Mouse (Mus musculus): ENCODE results near the gene Vwce. TPM values are rescaled to one million over a fixed set of nuclear protein-coding genes. Genes with fewer than 3 reads are reported as not detected.
A peak's percentile ranks its signal among the peaks of the same experiment; 100 is the strongest.

The Vwce gene
- polyA plus RNA-seq, 1 experiment from 2014 or later, result 7.6 TPM

DNA sequence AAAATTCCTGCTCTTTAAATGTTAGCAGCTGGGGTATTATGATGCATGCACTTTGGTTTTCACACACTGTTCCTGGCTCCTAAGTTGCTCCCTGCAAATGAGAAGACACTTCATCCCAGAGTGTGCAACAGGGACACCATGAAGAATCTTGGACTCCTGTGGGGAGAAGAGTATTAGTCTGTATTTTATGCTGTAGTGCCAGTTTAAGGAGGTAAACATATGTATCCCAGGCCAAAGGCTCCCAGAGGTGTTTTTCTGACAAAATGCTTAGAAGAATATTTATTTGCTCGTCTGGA lies 44.7 kb downstream of the Vwce start:
- ATAC-seq, result no peak
- no peaks in the 10 kb centered on the region for H3K9me3 ChIP-seq (replicated peaks)
- no peak overlapping the region for H3K4me3 ChIP-seq
- 70% methylated on average over 1 of the region's 1 CpGs for WGBS (ENCODE audit: insufficient replicate concordance)
- H3K36me3 ChIP-seq, result no peaks in the 10 kb centered on the region
- peaks cover 11% of the 10 kb centered on the region for H3K4me1 ChIP-seq
- no peak overlapping the region for H3K4me2 ChIP-seq
- no peak overlapping the region for H3K9ac ChIP-seq
- peaks cover 15% of the 10 kb centered on the region for H3K27me3 ChIP-seq (replicated peaks)
- no peak overlapping the region for H3K27ac ChIP-seq

DNA sequence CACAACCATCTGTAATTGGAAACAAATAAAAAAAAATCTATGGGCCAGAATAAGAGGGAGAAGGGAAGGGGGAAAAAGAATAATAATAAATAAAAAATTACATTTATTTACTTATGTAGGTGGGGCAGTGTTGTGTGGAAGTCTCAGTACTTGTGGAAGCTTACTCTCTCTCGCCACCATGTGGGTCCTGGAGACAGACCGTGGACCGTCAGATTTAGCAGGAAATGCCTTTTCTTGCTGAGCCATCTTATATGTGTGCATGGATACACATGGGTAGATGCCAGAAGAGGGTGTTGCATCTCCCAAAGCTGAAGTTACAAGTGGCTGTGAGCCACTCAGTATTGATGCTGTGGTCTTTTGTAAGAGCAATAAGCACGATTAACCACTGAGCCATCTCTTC lies 47.6 kb downstream of the Vwce start:
- Histone ChIP-seq H3K4me3 (no peak overlapping the region), H3K4me1 (peaks cover 24% of the 10 kb centered on the region), H3K27ac (no peak overlapping the region), H3K9me3 (replicated peaks) (no peaks in the 10 kb centered on the region), H3K4me2 (no peak overlapping the region), H3K9ac (no peak overlapping the region), H3K27me3 (replicated peaks) (peaks cover 11% of the 10 kb centered on the region), H3K36me3 (no peaks in the 10 kb centered on the region)
- no peak for ATAC-seq
- WGBS (ENCODE audit: insufficient replicate concordance), result 57% methylated on average over 4 of the region's 4 CpGs

DNA sequence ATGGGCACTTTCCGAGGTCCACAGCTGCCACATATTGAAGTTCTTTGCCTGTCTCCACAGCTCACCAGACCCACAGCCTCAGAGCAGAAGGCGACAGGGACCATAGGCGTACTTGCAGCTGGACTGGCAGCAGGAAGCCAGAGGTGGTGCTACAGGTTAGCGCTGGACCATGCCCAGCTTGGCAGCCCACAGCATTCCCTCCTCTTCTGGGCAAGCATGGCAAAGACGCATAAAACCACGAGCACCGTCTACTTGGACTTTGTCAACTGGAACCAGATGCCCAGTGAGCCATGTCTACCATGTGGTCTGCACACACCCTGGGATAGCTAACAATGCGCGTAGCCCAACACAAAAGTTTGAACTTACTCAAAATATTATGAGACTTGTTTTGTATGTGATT lies 51.1 kb downstream of the Vwce start:
- no peak overlapping the region for H3K4me3 ChIP-seq
- no peak overlapping the region for H3K27ac ChIP-seq
- whole genome bisulfite sequencing (ENCODE audit: insufficient replicate concordance), result 81% methylated on average over 9 of the region's 9 CpGs
- peaks cover 30% of the 10 kb centered on the region for H3K4me1 ChIP-seq
- H3K27me3 ChIP-seq (replicated peaks), result peaks cover 6% of the 10 kb centered on the region; the same call in 1 of the 2 replicates
- H3K9ac ChIP-seq, result no peak overlapping the region
- no peaks in the 10 kb centered on the region for H3K36me3 ChIP-seq
- no peak overlapping the region for H3K4me2 ChIP-seq
- ATAC-seq, result no peak
- H3K9me3 ChIP-seq (replicated peaks), result no peaks in the 10 kb centered on the region

GRCm38 (mm10) chr19:10685727-10686126 lies 51.7 kb downstream of the Vwce start:
- WGBS (ENCODE audit: insufficient replicate concordance), result 65% methylated on average over 2 of the region's 2 CpGs
- no peak overlapping the region for H3K9ac ChIP-seq

GRCm38 (mm10) chr19:10688537-10689352 lies 54.7 kb downstream of the Vwce start, which contains the start of gene Vps37c:
TSS of gene Vps37c (plus strand) at chr19:10688735.
- H3K4me3 ChIP-seq, result peak within 1 kb of the TSS; percentile 79
- peak; percentile 90 for ATAC-seq
- H3K4me2 ChIP-seq, result peak within 1 kb of the TSS; percentile 82
- peak within 1 kb of the TSS; percentile 88 for H3K9ac ChIP-seq
- peak within 1 kb of the TSS; percentile 95 for H3K27ac ChIP-seq
- H3K27me3 ChIP-seq (replicated peaks), result peaks cover 6% of the 10 kb centered on the region; the same call in 1 of the 2 replicates
- WGBS (ENCODE audit: insufficient replicate concordance), result under 1% methylated on average over 70 of the region's 74 CpGs
- no peaks in the 10 kb centered on the region for H3K9me3 ChIP-seq (replicated peaks)
- H3K4me1 ChIP-seq, result peaks cover 63% of the 10 kb centered on the region
- peaks cover 3% of the 10 kb centered on the region; the same call in 1 of the 2 replicates for H3K36me3 ChIP-seq

More at GRCm38 (mm10) chr19:10685727-10686126, 51.7 kb downstream of the Vwce start:
- Histone ChIP-seq H3K4me3 (no peak overlapping the region), H3K4me2 (no peak overlapping the region), H3K9me3 (replicated peaks) (no peaks in the 10 kb centered on the region), H3K27ac (peak overlapping the region; percentile 42; the same call in 1 of the 2 replicates), H3K4me1 (peaks cover 37% of the 10 kb centered on the region), H3K27me3 (replicated peaks) (peaks cover 6% of the 10 kb centered on the region; the same call in 1 of the 2 replicates), H3K36me3 (no peaks in the 10 kb centered on the region)
- ATAC-seq, result no peak

DNA sequence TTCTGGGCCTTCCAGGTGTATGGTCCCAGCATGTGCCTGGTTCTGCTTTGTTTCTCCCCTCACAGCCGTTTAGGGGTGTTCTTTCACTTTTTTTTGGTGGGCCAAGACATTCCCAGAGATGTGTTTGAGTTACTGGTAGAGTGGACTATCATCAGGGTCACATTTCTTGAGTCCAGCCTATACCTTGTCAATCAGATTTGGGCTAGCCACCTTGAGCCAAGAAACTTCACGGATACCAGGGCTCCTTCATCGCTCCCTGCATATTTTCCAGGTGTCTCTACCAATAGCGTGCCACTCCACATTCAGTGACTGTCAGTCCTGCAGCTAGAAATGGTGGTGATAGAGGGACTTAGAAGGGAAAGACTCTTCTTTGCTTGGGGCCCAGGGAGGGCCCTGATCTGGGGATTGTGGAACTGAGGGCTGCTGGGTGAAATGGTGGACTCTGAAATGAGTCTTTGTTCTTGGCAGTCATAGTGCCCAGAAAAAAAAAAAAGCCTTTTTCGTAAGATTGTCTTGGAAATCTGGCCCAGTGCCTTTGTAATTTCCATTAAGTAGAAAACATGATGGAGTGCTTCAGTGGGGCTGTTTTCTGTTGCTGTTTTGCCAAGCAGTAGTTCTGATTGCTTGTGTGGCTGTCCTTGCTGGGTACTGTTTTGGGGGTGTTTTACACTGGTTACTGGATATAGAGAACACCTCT lies 55.6 kb downstream of the Vwce start:
- Histone ChIP-seq H3K4me2 (peak overlapping the region; percentile 82), H3K4me1 (peaks cover 71% of the 10 kb centered on the region), H3K9me3 (replicated peaks) (no peaks in the 10 kb centered on the region), H3K27ac (peak overlapping the region; percentile 95), H3K36me3 (peaks cover 3% of the 10 kb centered on the region; the same call in 1 of the 2 replicates), H3K4me3 (peak overlapping the region; percentile 79), H3K9ac (peak overlapping the region; percentile 88), H3K27me3 (replicated peaks) (peaks cover 5% of the 10 kb centered on the region; the same call in 1 of the 2 replicates)
- WGBS (ENCODE audit: insufficient replicate concordance), result 56% methylated on average over 5 of the region's 5 CpGs
- no peak for ATAC-seq

- 70% methylated on average over 3 of the region's 3 CpGs for WGBS (ENCODE audit: insufficient replicate concordance)
- peaks cover 73% of the 10 kb centered on the region for H3K4me1 ChIP-seq
- H3K27ac ChIP-seq, result peak overlapping the region; percentile 95
- H3K36me3 ChIP-seq, result peaks cover 3% of the 10 kb centered on the region; the same call in 1 of the 2 replicates
- no peaks in the 10 kb centered on the region for H3K27me3 ChIP-seq (replicated peaks)
- peak overlapping the region; percentile 79 for H3K4me3 ChIP-seq
- no peaks in the 10 kb centered on the region for H3K9me3 ChIP-seq (replicated peaks)
- no peak overlapping the region for H3K9ac ChIP-seq
- no peak for ATAC-seq
- peak overlapping the region; percentile 82 for H3K4me2 ChIP-seq
Measured at GRCm38 (mm10) chr19:10690336-10690735, 56.3 kb downstream of the Vwce start.

DNA sequence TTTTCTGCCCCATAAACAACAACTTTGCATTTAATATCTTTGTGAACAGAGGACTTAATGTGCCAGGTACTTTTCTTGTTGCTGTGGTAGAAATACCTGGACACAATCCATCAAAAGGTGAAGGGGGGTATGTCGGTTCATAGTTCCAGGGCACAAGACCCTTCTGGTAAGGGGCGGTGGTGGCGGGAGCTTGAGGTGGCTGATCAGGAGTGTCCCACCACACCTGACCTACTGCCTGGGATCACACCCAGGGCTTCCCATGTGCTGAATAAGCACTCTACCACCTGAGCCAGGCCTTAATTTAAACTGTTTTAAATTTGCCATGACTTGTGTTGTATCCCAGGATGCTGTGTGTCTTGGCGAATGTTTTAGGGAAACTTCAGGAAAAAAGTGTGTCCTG lies 57.1 kb downstream of the Vwce start:
- Histone ChIP-seq H3K27ac (peak overlapping the region; percentile 95), H3K36me3 (peaks cover 3% of the 10 kb centered on the region; the same call in 1 of the 2 replicates), H3K9me3 (replicated peaks) (no peaks in the 10 kb centered on the region), H3K4me3 (0 out of 2 replicates have a peak overlapping the region, but pooled peaks have one; percentile 16), H3K9ac (peak overlapping the region; percentile 55), H3K27me3 (replicated peaks) (no peaks in the 10 kb centered on the region), H3K4me2 (peak overlapping the region; percentile 82), H3K4me1 (peaks cover 73% of the 10 kb centered on the region)
- 71% methylated on average over 4 of the region's 4 CpGs for WGBS (ENCODE audit: insufficient replicate concordance)
- no peak for ATAC-seq

DNA sequence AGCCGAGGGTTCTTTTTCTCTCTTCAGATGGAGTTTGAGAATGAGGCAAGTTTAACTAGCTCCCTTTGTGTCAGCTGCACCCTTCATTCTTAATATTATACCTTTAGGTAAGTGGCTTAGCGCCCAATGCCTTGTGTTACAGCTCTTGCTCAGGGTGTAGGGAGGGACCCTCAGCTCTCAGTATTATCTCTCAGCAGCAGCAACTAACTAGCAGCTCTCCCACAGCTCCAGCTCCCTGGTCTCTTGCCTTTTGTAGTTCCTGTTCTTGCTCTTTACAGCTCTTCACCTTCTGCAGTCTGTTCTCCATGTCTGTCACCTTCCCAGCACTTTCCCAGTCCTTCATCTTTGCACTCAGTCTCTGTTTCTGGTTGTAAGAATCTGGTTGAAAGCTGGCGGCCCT lies 57.6 kb downstream of the Vwce start:
- H3K27ac ChIP-seq, result peak overlapping the region; percentile 95
- H3K27me3 ChIP-seq (replicated peaks), result no peaks in the 10 kb centered on the region
- ATAC-seq, result peak; percentile 69
- H3K4me3 ChIP-seq, result peak overlapping the region; percentile 16
- peak overlapping the region; percentile 55 for H3K9ac ChIP-seq
- H3K9me3 ChIP-seq (replicated peaks), result no peaks in the 10 kb centered on the region
- H3K4me1 ChIP-seq, result peaks cover 76% of the 10 kb centered on the region
- H3K36me3 ChIP-seq, result peaks cover 3% of the 10 kb centered on the region; the same call in 1 of the 2 replicates
- 38% methylated on average over 3 of the region's 3 CpGs for WGBS (ENCODE audit: insufficient replicate concordance)
- H3K4me2 ChIP-seq, result peak overlapping the region; percentile 82

GRCm38 (mm10) chr19:10692361-10692760 lies 58.3 kb downstream of the Vwce start:
- Histone ChIP-seq H3K4me1 (peaks cover 83% of the 10 kb centered on the region), H3K27me3 (replicated peaks) (no peaks in the 10 kb centered on the region), H3K27ac (peak overlapping the region; percentile 95), H3K36me3 (peaks cover 3% of the 10 kb centered on the region; the same call in 1 of the 2 replicates), H3K4me2 (peak overlapping the region; percentile 82), H3K4me3 (0 out of 2 replicates have a peak overlapping the region, but pooled peaks have one; percentile 16), H3K9ac (peak overlapping the region; percentile 55), H3K9me3 (replicated peaks) (no peaks in the 10 kb centered on the region)
- no peak for ATAC-seq
- WGBS (ENCODE audit: insufficient replicate concordance), result 73% methylated on average over 4 of the region's 4 CpGs

DNA sequence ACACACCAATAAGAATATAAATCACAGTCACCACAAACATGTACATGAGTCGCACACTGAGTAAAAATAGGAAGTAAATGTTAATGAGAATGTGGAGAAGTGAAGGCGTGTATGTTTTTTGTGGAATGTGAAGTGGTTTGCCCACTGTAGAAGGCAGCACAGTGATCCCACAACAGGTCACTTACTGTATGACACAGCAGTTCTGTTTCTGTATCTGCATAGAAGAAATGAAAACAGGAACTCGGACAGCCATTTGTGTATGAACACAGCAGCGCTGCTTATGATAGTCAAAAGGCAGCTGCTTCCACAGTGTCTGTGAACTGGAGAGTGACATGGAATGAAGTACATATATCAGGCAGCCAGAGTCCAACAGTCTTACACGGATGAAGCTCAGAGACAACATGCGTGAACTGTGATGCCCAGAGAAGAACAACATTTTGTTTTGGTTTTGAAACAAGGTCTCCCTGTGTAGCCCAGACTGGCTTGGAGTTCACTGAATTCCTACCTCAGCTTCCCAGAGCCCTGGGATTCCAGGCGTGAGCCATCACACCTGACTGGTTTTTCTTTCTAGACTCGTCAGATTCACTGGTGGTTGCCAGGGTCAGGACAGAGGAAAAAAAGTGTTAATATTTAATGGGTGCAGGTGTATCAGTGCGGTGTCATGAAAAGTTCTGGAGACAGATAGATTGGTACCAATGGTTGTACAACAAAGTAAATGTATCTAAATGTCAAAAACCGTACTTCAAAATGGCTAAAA lies 60.1 kb downstream of the Vwce start:
- peaks cover 92% of the 10 kb centered on the region for H3K4me1 ChIP-seq
- H3K9me3 ChIP-seq (replicated peaks), result no peaks in the 10 kb centered on the region
- no peaks in the 10 kb centered on the region for H3K27me3 ChIP-seq (replicated peaks)
- H3K36me3 ChIP-seq, result peaks cover 3% of the 10 kb centered on the region; the same call in 1 of the 2 replicates
- H3K9ac ChIP-seq, result no peak overlapping the region
- no peak overlapping the region for H3K4me2 ChIP-seq
- no peak for ATAC-seq
- H3K27ac ChIP-seq, result peak overlapping the region; percentile 55
- no peak overlapping the region for H3K4me3 ChIP-seq
- 66% methylated on average over 10 of the region's 10 CpGs for WGBS (ENCODE audit: insufficient replicate concordance)
